Mouse (Mus musculus) kidney, adult 2 months (tissue): ENCODE results near the gene Ppp2r5d. TPM values are rescaled to one million over a fixed set of nuclear protein-coding genes. Genes with fewer than 3 reads are reported as not detected.

ENCODE experiments used
- DNase-seq: peaks from one replicate; pipeline ENCODE4 v3.0.0; 2021
- H3K27ac ChIP-seq: fragments of 200-500 bp; 2 replicates; pipeline ENCODE4 v1.5.1; 2012; ENCODE audit warnings: low read depth, low read length, control low read depth, inconsistent platforms; ENCODE audit not compliant: insufficient read depth
- H3K27me3 ChIP-seq: fragments of 200-500 bp; replicated peaks from 2 replicates; pipeline ENCODE4 v1.6.1; 2012; ENCODE audit warnings: mild to moderate bottlenecking, moderate library complexity, low read length, inconsistent platforms; ENCODE audit not compliant: control insufficient read depth, insufficient read depth
- H3K36me3 ChIP-seq: fragments of 200-500 bp; 2 replicates; pipeline ENCODE4 v1.6.1; 2012; ENCODE audit warnings: mild to moderate bottlenecking, moderate library complexity, low read length, inconsistent platforms; ENCODE audit not compliant: control insufficient read depth, insufficient read depth
- H3K4me1 ChIP-seq: fragments of 200-500 bp; 2 replicates; pipeline ENCODE4 v1.6.1; 2011; ENCODE audit warnings: low read length; ENCODE audit not compliant: control insufficient read depth, insufficient read depth
- H3K4me3 ChIP-seq: fragments of 200-500 bp; 2 replicates; pipeline ENCODE4 v1.5.1; 2011; ENCODE audit warnings: mild to moderate bottlenecking, low read depth, low read length, control low read depth; ENCODE audit not compliant: insufficient read depth
- CTCF ChIP-seq: fragments of 200-500 bp; conservative IDR thresholded peaks from 2 replicates; pipeline ENCODE4 v1.5.1; 2011; ENCODE audit warnings: low read depth, mild to moderate bottlenecking, control low read depth, low read length, moderate library complexity, mixed read lengths; ENCODE audit not compliant: insufficient read depth, insufficient read length
- POLR2A ChIP-seq: fragments of 200-500 bp; IDR thresholded peaks from one replicate; pipeline ENCODE4 v1.6.1; 2011; ENCODE audit warnings: low read depth, low read length, control low read depth
- WGBS: fragments of 180-500 bp; shearing (Covaris S2); methylation state at CpG from one replicate; pipeline ENCODE4 v1.1.7; 2018; 5-methylcytosine and 5-hydroxymethylcytosine counted together
- polyA plus RNA-seq: library from polyadenylated mRNA; depleted of rRNA; stranded (reverse); fragments of >200 nt; gene quantifications from 2 replicates; pipeline ENCODE4 v1.2.3, GENCODE M21; 2012; rRNA removed

Gene Ppp2r5d
- polyA plus RNA-seq, result 37.2 and 38.9 TPM in 2 replicates

- no peaks in the 10 kb centered on the region for H3K36me3 ChIP-seq
- H3K4me3 ChIP-seq, result peak within 1 kb of the TSS; percentile 76
- H3K27me3 ChIP-seq, result no peaks in the 10 kb centered on the region
- H3K27ac ChIP-seq, result peak within 1 kb of the TSS; percentile 78
- H3K4me1 ChIP-seq, result peaks cover 3% of the 10 kb centered on the region; the same call in 1 of the 2 replicates
- under 1% methylated on average over 48 of the region's 48 CpGs for WGBS
- TF ChIP-seq POLR2A (peak; percentile 39), CTCF (no peak)
- DNase-seq, result peak; percentile 99
Measured at GRCm38 (mm10) chr17:46704887-46705835, at the start of gene Ppp2r5d. Gene Ppp2r5d, minus strand, starts transcription at chr17:46705111.

DNA sequence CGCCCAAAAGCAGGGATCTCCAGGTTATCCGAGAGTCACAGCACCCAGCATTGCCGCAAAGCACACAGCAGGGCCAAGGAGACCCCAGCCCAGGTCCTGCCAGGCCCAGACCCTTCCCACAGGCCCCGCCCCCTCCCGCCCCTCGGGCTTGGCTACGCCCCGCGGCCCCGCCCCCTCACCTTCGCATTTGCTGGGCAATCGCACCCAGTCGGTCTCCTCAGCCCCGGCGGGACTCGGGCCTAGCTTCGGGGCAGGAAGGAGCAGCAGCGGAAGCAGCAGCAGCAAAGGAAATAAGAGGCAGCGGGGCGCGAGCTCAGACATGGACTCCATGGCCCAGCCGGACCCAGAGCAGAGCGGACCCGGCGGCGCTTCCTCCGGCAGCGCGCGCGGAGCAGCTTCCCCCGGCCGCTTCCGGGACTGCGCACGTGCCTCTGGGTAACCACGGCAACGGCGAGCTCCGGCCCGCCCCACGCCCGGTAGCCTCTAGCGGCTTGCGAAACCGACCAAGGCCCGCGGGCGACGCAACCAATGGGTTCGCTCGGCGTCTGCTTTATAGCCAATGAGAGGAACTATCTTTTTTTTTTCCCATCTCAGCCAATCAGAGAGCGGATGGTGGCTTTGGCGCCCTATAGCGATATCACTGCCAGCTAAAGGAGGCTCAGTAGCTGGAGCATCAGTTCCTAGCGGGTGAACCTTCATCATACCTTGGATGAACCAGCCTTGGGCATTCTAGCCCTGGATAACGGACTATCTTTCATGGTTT is 47.1 kb upstream of the Ppp2r5d start, which contains the start of gene Cnpy3:
TSS of gene Cnpy3 (minus strand) at position 421 of the 763 bp plus-strand sequence.
- Histone ChIP-seq H3K4me3 (peak within 1 kb of the TSS; percentile 80), H3K36me3 (no peaks in the 10 kb centered on the region), H3K4me1 (peaks cover 4% of the 10 kb centered on the region; the same call in 1 of the 2 replicates), H3K27ac (peak within 1 kb of the TSS; percentile 64; the same call in 1 of the 2 replicates), H3K27me3 (no peaks in the 10 kb centered on the region)
- TF ChIP-seq POLR2A (peak; percentile 42), CTCF (no peak)
- peak; percentile 99 for DNase-seq
- under 1% methylated on average over 58 of the region's 58 CpGs for WGBS

- H3K4me1 ChIP-seq, result peaks cover 4% of the 10 kb centered on the region; the same call in 1 of the 2 replicates
- no peaks in the 10 kb centered on the region for H3K27me3 ChIP-seq
- no peaks in the 10 kb centered on the region for H3K36me3 ChIP-seq
- TF ChIP-seq CTCF, result no peak
- no peak for TF ChIP-seq POLR2A
- no peak for DNase-seq
- 13% methylated on average over 16 of the region's 16 CpGs for WGBS
- peak overlapping the region; percentile 80 for H3K4me3 ChIP-seq
- peak overlapping the region; percentile 53; the same call in 1 of the 2 replicates for H3K27ac ChIP-seq
Measured at GRCm38 (mm10) chr17:46751056-46751793, 46.3 kb upstream of the Ppp2r5d start.

- no peak overlapping the region for H3K4me3 ChIP-seq
- DNase-seq, result no peak
- no peak for TF ChIP-seq CTCF
- no peak for TF ChIP-seq POLR2A
- no peak overlapping the region for H3K27ac ChIP-seq
- H3K4me1 ChIP-seq, result peaks cover 4% of the 10 kb centered on the region; the same call in 1 of the 2 replicates
- H3K27me3 ChIP-seq, result no peaks in the 10 kb centered on the region
- H3K36me3 ChIP-seq, result no peaks in the 10 kb centered on the region
- 92% methylated on average over 4 of the region's 4 CpGs for WGBS
Measured at GRCm38 (mm10) chr17:46750580-46750979, 45.7 kb upstream of the Ppp2r5d start.

DNA sequence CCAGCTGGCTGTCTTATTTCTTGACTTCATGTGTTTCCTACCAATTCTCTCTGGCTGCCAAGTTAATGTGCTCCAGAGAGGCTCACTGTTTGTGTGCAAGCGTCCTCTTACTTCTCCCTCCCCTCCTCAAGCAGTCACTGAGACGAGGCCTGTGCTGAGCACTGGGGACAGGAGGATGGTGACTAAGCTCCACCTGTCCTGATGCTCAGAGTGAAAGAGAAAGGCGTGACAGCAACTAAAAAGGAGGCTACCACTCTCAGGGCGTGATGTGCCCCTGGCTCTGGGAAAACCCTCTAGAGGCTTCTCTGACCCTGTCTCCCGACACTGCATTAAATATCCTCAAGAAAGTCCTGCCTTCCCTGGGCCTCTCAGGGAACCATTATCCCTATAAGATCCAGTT is 44.4 kb upstream of the Ppp2r5d start:
- H3K36me3 ChIP-seq, result no peaks in the 10 kb centered on the region
- peaks cover 4% of the 10 kb centered on the region; the same call in 1 of the 2 replicates for H3K4me1 ChIP-seq
- DNase-seq, result no peak
- TF ChIP-seq CTCF, result no peak
- TF ChIP-seq POLR2A, result no peak
- no peak overlapping the region for H3K4me3 ChIP-seq
- no peaks in the 10 kb centered on the region for H3K27me3 ChIP-seq
- 89% methylated on average over 5 of the region's 5 CpGs for WGBS
- no peak overlapping the region for H3K27ac ChIP-seq

DNA sequence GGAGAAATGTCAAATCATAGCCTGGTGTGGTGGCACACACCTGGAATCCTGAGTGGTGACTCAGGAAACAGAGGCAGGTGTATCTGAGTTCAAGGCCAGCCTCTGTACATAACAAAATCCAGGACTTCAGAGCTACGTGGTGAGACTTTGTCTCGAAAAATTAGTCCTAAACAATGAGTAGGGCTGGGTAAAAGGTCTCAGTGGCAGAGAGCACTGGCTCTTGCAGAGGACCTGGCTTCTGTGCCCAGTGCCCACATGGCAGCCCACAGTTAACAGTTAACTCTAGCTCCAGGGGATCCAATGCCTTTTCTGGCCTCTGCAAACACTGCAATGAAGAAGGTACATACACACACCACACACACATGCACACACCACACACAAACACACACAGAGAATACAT is 42.9 kb upstream of the Ppp2r5d start:
- H3K4me1 ChIP-seq, result peaks cover 4% of the 10 kb centered on the region; the same call in 1 of the 2 replicates
- DNase-seq, result peak; percentile 36
- WGBS, result 79% methylated on average over 2 of the region's 2 CpGs
- TF ChIP-seq CTCF (no peak), POLR2A (no peak)
- H3K36me3 ChIP-seq, result no peaks in the 10 kb centered on the region
- no peak overlapping the region for H3K27ac ChIP-seq
- H3K4me3 ChIP-seq, result no peak overlapping the region
- H3K27me3 ChIP-seq, result no peaks in the 10 kb centered on the region
